Mouse (Mus musculus): ENCODE measurements around the gene Slco3a1. TPM values are rescaled to one million over a fixed set of nuclear protein-coding genes. Genes with fewer than 3 reads are reported as not detected.

Gene Slco3a1
- polyA plus RNA-seq, 1 experiment: 9.4 TPM

GRCm38 (mm10) chr7:74493775-74494174 lies 60.8 kb downstream of the Slco3a1 start:
- H3K9me3 ChIP-seq: no peaks in the 10 kb centered on the region
- no peaks in the 10 kb centered on the region for H3K27me3 ChIP-seq (replicated peaks)
- H3K36me3 ChIP-seq (replicated peaks; ENCODE audit: low read length): peaks cover 15% of the 10 kb centered on the region
- H3K4me1 ChIP-seq: peaks cover 48% of the 10 kb centered on the region
- TF ChIP-seq GATA1 (IDR thresholded peaks at IDR 0.05; ENCODE audit: borderline replicate concordance, low read length) (no peak), FLI1 (IDR thresholded peaks at IDR 0.05; ENCODE audit: low read length) (no peak)
- no peak overlapping the region for H3K4me3 ChIP-seq (replicated peaks)

GRCm38 (mm10) chr7:74491683-74492355 lies 62.8 kb downstream of the Slco3a1 start:
- TF ChIP-seq GATA1 (IDR thresholded peaks at IDR 0.05; ENCODE audit: borderline replicate concordance, low read length): no peak
- TF ChIP-seq FLI1 (IDR thresholded peaks at IDR 0.05; ENCODE audit: low read length): no peak
- Histone ChIP-seq H3K9me3 (no peaks in the 10 kb centered on the region), H3K36me3 (replicated peaks; ENCODE audit: low read length) (peaks cover 9% of the 10 kb centered on the region), H3K27me3 (replicated peaks) (no peaks in the 10 kb centered on the region), H3K4me3 (replicated peaks) (no peak overlapping the region), H3K4me1 (peaks cover 47% of the 10 kb centered on the region)

DNA sequence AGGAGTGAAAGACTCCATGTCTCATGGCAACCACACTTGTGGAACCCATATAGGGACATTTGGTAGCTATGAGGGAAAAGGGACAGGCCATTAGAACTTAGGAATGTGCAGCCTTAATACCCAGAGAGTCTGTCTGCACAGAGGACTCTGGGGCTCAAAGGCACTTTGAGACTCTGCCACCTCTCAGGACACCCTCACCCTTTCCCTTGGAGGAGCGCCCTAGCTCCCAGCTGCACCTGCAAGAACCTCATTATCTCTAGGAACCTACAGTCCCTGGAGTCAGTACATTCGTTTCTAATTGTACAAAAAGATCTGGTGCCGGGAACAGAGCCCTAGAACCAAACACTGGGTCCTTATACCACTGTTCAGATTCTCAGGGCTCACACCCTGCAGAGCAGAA lies 66.4 kb downstream of the Slco3a1 start:
- H3K4me3 ChIP-seq (replicated peaks): no peak overlapping the region
- peaks cover 40% of the 10 kb centered on the region for H3K4me1 ChIP-seq
- H3K27me3 ChIP-seq (replicated peaks): no peaks in the 10 kb centered on the region
- no peak for TF ChIP-seq GATA1 (IDR thresholded peaks at IDR 0.05; ENCODE audit: borderline replicate concordance, low read length)
- TF ChIP-seq FLI1 (IDR thresholded peaks at IDR 0.05; ENCODE audit: low read length): no peak
- no peaks in the 10 kb centered on the region for H3K9me3 ChIP-seq
- H3K36me3 ChIP-seq (replicated peaks; ENCODE audit: low read length): peaks cover 9% of the 10 kb centered on the region

- TF ChIP-seq GATA1 (IDR thresholded peaks at IDR 0.05; ENCODE audit: borderline replicate concordance, low read length) (no peak), FLI1 (IDR thresholded peaks at IDR 0.05; ENCODE audit: low read length) (no peak)
- no peaks in the 10 kb centered on the region for H3K9me3 ChIP-seq
Observed at GRCm38 (mm10) chr7:74487727-74488126, 66.9 kb downstream of the Slco3a1 start.

DNA sequence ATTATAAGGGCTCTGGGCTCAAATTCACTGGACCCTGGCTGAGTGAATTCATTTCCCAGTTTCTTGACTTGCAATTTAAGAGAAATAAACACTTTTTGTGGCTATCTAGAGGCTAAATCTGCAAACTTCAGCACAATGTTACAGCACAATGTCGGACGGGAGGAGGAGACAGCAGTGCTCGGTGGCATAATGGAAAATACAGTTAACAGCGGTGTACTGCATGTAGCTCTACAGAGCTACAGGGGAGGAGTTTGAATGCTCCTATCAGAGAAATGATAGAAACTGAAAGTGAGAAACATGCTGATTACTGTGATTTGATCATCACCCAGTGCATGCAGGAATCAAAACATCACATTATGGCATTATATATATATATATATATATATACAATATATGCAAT lies 68.5 kb downstream of the Slco3a1 start:
- no peaks in the 10 kb centered on the region for H3K36me3 ChIP-seq (replicated peaks; ENCODE audit: low read length)
- H3K9me3 ChIP-seq: no peaks in the 10 kb centered on the region
- H3K4me3 ChIP-seq (replicated peaks): no peak overlapping the region
- no peak for TF ChIP-seq GATA1 (IDR thresholded peaks at IDR 0.05; ENCODE audit: borderline replicate concordance, low read length)
- no peak for TF ChIP-seq FLI1 (IDR thresholded peaks at IDR 0.05; ENCODE audit: low read length)
- peaks cover 46% of the 10 kb centered on the region for H3K4me1 ChIP-seq
- H3K27me3 ChIP-seq (replicated peaks): no peaks in the 10 kb centered on the region

More at GRCm38 (mm10) chr7:74487727-74488126, 66.9 kb downstream of the Slco3a1 start:
- H3K36me3 ChIP-seq (replicated peaks; ENCODE audit: low read length): peaks cover 6% of the 10 kb centered on the region
- peaks cover 42% of the 10 kb centered on the region for H3K4me1 ChIP-seq
- H3K27me3 ChIP-seq (replicated peaks): no peaks in the 10 kb centered on the region
- H3K4me3 ChIP-seq (replicated peaks): no peak overlapping the region

GRCm38 (mm10) chr7:74485669-74486068 lies 68.9 kb downstream of the Slco3a1 start:
- Histone ChIP-seq H3K27me3 (replicated peaks) (no peaks in the 10 kb centered on the region), H3K36me3 (replicated peaks; ENCODE audit: low read length) (no peaks in the 10 kb centered on the region), H3K4me1 (peaks cover 50% of the 10 kb centered on the region), H3K4me3 (replicated peaks) (no peak overlapping the region), H3K9me3 (no peaks in the 10 kb centered on the region)
- TF ChIP-seq FLI1 (IDR thresholded peaks at IDR 0.05; ENCODE audit: low read length) (no peak), GATA1 (IDR thresholded peaks at IDR 0.05; ENCODE audit: borderline replicate concordance, low read length) (no peak)

DNA sequence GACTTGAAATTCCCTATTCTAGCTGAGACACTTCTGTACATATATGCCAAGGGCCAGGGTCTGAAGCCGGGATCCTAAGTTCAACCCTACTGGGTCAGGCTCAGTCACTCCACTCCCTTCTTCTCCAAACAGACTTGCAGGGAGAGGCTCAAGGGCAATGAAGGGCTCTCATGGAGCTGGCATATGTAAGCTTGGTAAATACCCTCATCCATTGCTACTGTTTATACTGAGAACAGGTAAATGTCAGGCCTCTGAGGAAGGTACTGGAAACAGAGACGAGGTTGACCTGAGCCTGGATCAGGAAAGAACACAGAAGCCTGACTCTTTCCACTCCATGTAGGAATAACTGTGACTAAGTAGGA lies 70.6 kb downstream of the Slco3a1 start:
- Histone ChIP-seq H3K4me1 (peaks cover 59% of the 10 kb centered on the region), H3K36me3 (replicated peaks; ENCODE audit: low read length) (peaks cover 4% of the 10 kb centered on the region), H3K9me3 (no peaks in the 10 kb centered on the region), H3K27me3 (replicated peaks) (no peaks in the 10 kb centered on the region), H3K4me3 (replicated peaks) (no peak overlapping the region)
- TF ChIP-seq FLI1 (IDR thresholded peaks at IDR 0.05; ENCODE audit: low read length): no peak
- TF ChIP-seq GATA1 (IDR thresholded peaks at IDR 0.05; ENCODE audit: borderline replicate concordance, low read length): no peak

GRCm38 (mm10) chr7:74483294-74484023 lies 71.1 kb downstream of the Slco3a1 start:
- Histone ChIP-seq H3K4me1 (peaks cover 60% of the 10 kb centered on the region), H3K27me3 (replicated peaks) (no peaks in the 10 kb centered on the region), H3K36me3 (replicated peaks; ENCODE audit: low read length) (peaks cover 4% of the 10 kb centered on the region), H3K9me3 (no peaks in the 10 kb centered on the region), H3K4me3 (replicated peaks) (no peak overlapping the region)
- TF ChIP-seq GATA1 (IDR thresholded peaks at IDR 0.05; ENCODE audit: borderline replicate concordance, low read length): no peak
- no peak for TF ChIP-seq FLI1 (IDR thresholded peaks at IDR 0.05; ENCODE audit: low read length)

GRCm38 (mm10) chr7:74471740-74472139 lies 82.8 kb downstream of the Slco3a1 start:
- no peaks in the 10 kb centered on the region for H3K9me3 ChIP-seq
- no peaks in the 10 kb centered on the region for H3K36me3 ChIP-seq (replicated peaks; ENCODE audit: low read length)
- no peak for TF ChIP-seq GATA1 (IDR thresholded peaks at IDR 0.05; ENCODE audit: borderline replicate concordance, low read length)
- no peak for TF ChIP-seq FLI1 (IDR thresholded peaks at IDR 0.05; ENCODE audit: low read length)
- H3K4me1 ChIP-seq: peaks cover 77% of the 10 kb centered on the region
- no peak overlapping the region for H3K4me3 ChIP-seq (replicated peaks)
- no peaks in the 10 kb centered on the region for H3K27me3 ChIP-seq (replicated peaks)

- no peaks in the 10 kb centered on the region for H3K36me3 ChIP-seq (replicated peaks; ENCODE audit: low read length)
- TF ChIP-seq FLI1 (IDR thresholded peaks at IDR 0.05; ENCODE audit: low read length): no peak
- no peak for TF ChIP-seq GATA1 (IDR thresholded peaks at IDR 0.05; ENCODE audit: borderline replicate concordance, low read length)
- H3K4me1 ChIP-seq: peaks cover 66% of the 10 kb centered on the region
- H3K27me3 ChIP-seq (replicated peaks): no peaks in the 10 kb centered on the region
- H3K9me3 ChIP-seq: no peaks in the 10 kb centered on the region
- no peak overlapping the region for H3K4me3 ChIP-seq (replicated peaks)
Observed at GRCm38 (mm10) chr7:74466886-74467285, 87.7 kb downstream of the Slco3a1 start.
